Comparison of ENCODE assay signal across 8 mouse cellular contexts in the genomic region with DNA sequence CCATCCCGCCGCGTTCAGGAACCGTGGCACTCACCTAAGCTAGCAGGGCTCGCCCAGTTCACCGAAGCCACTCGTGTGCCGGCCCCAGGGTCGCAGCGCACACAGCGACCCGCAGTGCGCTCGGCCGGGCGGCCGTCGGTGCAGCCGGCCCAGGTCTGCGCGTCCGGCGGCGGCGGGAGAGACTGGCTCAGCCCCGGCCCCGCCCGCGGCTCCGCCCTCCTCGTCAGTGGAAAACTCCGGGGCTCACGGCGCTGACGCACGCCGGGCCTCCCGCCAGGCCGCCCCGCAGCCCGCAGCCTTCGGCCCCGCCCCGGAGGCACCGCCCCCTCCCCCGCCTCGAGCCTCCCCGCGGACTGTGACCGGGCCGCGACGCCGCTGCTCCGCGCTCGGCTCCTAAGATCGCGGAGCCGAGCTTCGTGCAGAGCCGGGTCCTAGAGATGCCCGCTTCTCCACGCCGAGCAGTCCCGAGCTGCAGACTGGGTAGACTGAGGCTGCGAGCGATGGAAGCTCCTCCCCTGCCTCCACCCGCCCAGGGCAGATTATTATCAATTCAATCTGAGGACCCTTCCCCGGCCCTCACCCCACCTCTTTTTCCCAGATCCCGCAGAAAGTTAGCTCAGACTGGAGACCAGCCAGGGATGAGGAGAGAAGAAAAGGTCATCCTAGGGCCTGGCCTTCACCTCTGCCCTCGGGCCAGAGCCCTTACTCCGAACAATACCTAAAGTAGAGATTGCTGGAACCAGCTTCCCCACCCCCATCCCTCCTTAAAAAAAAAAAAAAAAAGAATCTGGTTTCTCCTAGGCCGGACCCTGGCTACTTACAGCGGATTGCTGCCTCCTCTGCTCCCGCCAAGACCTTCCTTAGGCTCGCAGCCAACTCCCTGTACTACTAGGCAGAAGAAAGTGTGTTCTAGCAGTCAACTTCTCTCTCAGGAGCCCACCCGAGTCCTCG. TPM values are rescaled to one million over a fixed set of nuclear protein-coding genes. Genes with fewer than 3 reads are reported as not detected.
A peak's percentile ranks its signal among the peaks of the same experiment; 100 is the strongest.
DNase-seq lines count a peak whose midpoint lies in the region; ATAC-seq and TF ChIP-seq lines count a peak whose summit lies in the region.

No protein-coding gene starts in this region.

- DNase-seq in Patski (ENCODE audit: low read depth, low spot score), result no peak
- DNase-seq in cerebellum, adult 9-10 months, result peak; percentile 75
- DNase-seq in frontal cortex, postnatal 10 days (ENCODE audit: low spot score in 2 of 2), result peak; percentile 70 to 79
- DNase-seq in left cerebral cortex, adult 2 months (ENCODE audit: extremely low spot score in 1 of 2, low spot score in 2 of 2), result peak; percentile 88 to 93
- peak; percentile 55 for DNase-seq in retina, postnatal 7 days (ENCODE audit: low read depth, low spot score)
- DNase-seq in urinary bladder, adult 18-20 months (ENCODE audit: low spot score in 2 of 2), result peak; percentile 82 to 90

- POLR2A ChIA-PET in Patski (lab: Charles Lee), result interaction anchor here (0.7 kb wide), 2 partner anchors 22 to 402 kb away, joined by 3 to 6 read pairs; no protein-coding TSS in a partner anchor

- no peaks in the 10 kb centered on the region for H3K36me3 ChIP-seq in hindbrain, embryonic 12.5 days
- H3K36me3 ChIP-seq in macrophage (ENCODE audit: inconsistent target), result no peaks in the 10 kb centered on the region

- peak overlapping the region; percentile 57 for H3K9ac ChIP-seq in hindbrain, embryonic 12.5 days

- no peaks in the 10 kb centered on the region for H3K27me3 ChIP-seq in Patski
- H3K27me3 ChIP-seq in hindbrain, embryonic 12.5 days, result peaks cover 26% of the 10 kb centered on the region

- peak overlapping the region; percentile 48; the same call in 1 of the 2 replicates for H3K27ac ChIP-seq in hindbrain, embryonic 12.5 days
- peak overlapping the region; percentile 96 for H3K27ac ChIP-seq in left cerebral cortex, adult 2 months
- H3K27ac ChIP-seq in macrophage, result no peak overlapping the region

- no peaks in the 10 kb centered on the region for H3K9me3 ChIP-seq in hindbrain, embryonic 12.5 days (replicated peaks)

- H3K4me2 ChIP-seq in hindbrain, embryonic 12.5 days (replicated peaks), result peak overlapping the region; percentile 87

- TF ChIP-seq CTCF in Patski (IDR thresholded peaks at IDR 0.05), result no peak
- TF ChIP-seq CTCF in left cerebral cortex, adult 2 months (IDR thresholded peaks at IDR 0.05), result no peak

- H3K4me3 ChIP-seq in hindbrain, embryonic 12.5 days, result peak overlapping the region; percentile 60
- peak overlapping the region; percentile 82 for H3K4me3 ChIP-seq in left cerebral cortex, adult 2 months
- peak overlapping the region; percentile 47 for H3K4me3 ChIP-seq in macrophage (ENCODE audit: inconsistent target)

- in situ Hi-C loops in Patski (cut with MboI; ENCODE audit: low pct_unique_long_range_greater_than_20kb), result no loop called here

- under 1% methylated on average over 51 of the region's 79 CpGs for WGBS in hindbrain, embryonic 12.5 days
- 6% methylated on average over 70 of the region's 79 CpGs for WGBS in macrophage (ENCODE audit: missing documents)

- peaks cover 46% of the 10 kb centered on the region for H3K4me1 ChIP-seq in hindbrain, embryonic 12.5 days

- H3K79me2 ChIP-seq in macrophage (ENCODE audit: inconsistent target), result peaks cover 43% of the 10 kb centered on the region

- ATAC-seq in Patski, result peak; percentile 71
- peak; percentile 73 for ATAC-seq in hindbrain, embryonic 12.5 days (ENCODE audit: low FRiP score)

- intact Hi-C loops in left cerebral cortex, adult 2 months (cut with DNase I), result loop anchor here (1.0 kb wide), 1 partner anchor 27 kb away; no protein-coding TSS in a partner anchor

- CTCF ChIA-PET in Patski (lab: Charles Lee), result interaction anchor here (0.8 kb wide), 1 partner anchor 10 kb away, joined by 4 read pairs; no protein-coding TSS in a partner anchor

RNA-seq across cellular contexts. Expression of a gene that starts 0.6 kb away (rescaled TPM):
- polyA plus RNA-seq in Patski (2021) (18.8 TPM), macrophage (2018) (5.0 to 8.4 TPM (median 8.0 TPM) in 3 replicates)
- 2.6 and 2.8 TPM in 2 replicates for polyA plus RNA-seq in hindbrain, embryonic 12.5 days (2016; fragmentation: Nextera tagmentation; extraction: Ambion mirVana)
- 10 to 100 TPM; 28.7 to 31.3 TPM for total RNA-seq in left cerebral cortex, adult 2 months (2021)
- 100 to 1,000 TPM in 15 of 26 experiments, 10 to 100 TPM in 10, 1 to 10 TPM in 1; 10.0 to 493 (median 150) TPM for total RNA-seq in macrophage (2018; cell fraction: chromatin; rRNA removed)
- total RNA-seq in macrophage (2018; cell fraction: cytosol; rRNA removed), result 100 to 1,000 TPM in 12 of 26 experiments, 10 to 100 TPM in 13, 1 to 10 TPM in 1; 8.5 to 831 (median 91.1) TPM
- 100 to 1,000 TPM in 18 of 26 experiments, 10 to 100 TPM in 8; 12.4 to 779 (median 246) TPM for total RNA-seq in macrophage (2018; cell fraction: nucleus; rRNA removed)

RNA-seq across cellular contexts. Expression of a gene that starts 39.5 kb away (rescaled TPM):
- polyA plus RNA-seq in Patski (2021) (0.04 TPM), macrophage (2018) (not detected in 3 replicates)
- 0.04 and 0.17 TPM in 2 replicates for polyA plus RNA-seq in hindbrain, embryonic 12.5 days (2016; fragmentation: Nextera tagmentation; extraction: Ambion mirVana)
- total RNA-seq in left cerebral cortex, adult 2 months (2021), result under 1 TPM; 0.14 to 0.20 TPM
- total RNA-seq in macrophage (2018; cell fraction: chromatin; rRNA removed), result not detected
- total RNA-seq in macrophage (2018; cell fraction: cytosol; rRNA removed), result not detected
- total RNA-seq in macrophage (2018; cell fraction: nucleus; rRNA removed), result not detected

RNA-seq across cellular contexts. Expression of a gene that starts 46.5 kb away (rescaled TPM):
- polyA plus RNA-seq in Patski (2021) (0.64 TPM), macrophage (2018) (0.05 to 0.09 TPM (median 0.06 TPM) in 3 replicates)
- 1.1 and 1.5 TPM in 2 replicates for polyA plus RNA-seq in hindbrain, embryonic 12.5 days (2016; fragmentation: Nextera tagmentation; extraction: Ambion mirVana)
- total RNA-seq in left cerebral cortex, adult 2 months (2021), result under 1 TPM; 0.45 to 0.77 TPM
- 1 to 10 TPM in 15 of 26 experiments, under 1 TPM in 11; 0.25 to 7.3 (median 1.7) TPM for total RNA-seq in macrophage (2018; cell fraction: chromatin; rRNA removed)
- total RNA-seq in macrophage (2018; cell fraction: cytosol; rRNA removed), result 1 to 10 TPM in 4 of 26 experiments, under 1 TPM in 22; 0.03 to 1.3 (median 0.32) TPM
- total RNA-seq in macrophage (2018; cell fraction: nucleus; rRNA removed), result 1 to 10 TPM in 13 of 26 experiments, under 1 TPM in 13; 0.27 to 4.3 (median 0.97) TPM

RNA-seq across cellular contexts. Expression of a gene that starts 46.5 kb away (rescaled TPM):
- 24.1 TPM for polyA plus RNA-seq in Patski (2021)
- polyA plus RNA-seq in hindbrain, embryonic 12.5 days (2016; fragmentation: Nextera tagmentation; extraction: Ambion mirVana), result 22.4 and 24.0 TPM in 2 replicates
- total RNA-seq in left cerebral cortex, adult 2 months (2021), result 10 to 100 TPM; 30.7 to 38.0 TPM
- total RNA-seq in macrophage (2018; cell fraction: chromatin; rRNA removed), result 10 to 100 TPM in 11 of 26 experiments, 1 to 10 TPM in 15; 1.7 to 16.2 (median 8.2) TPM
- 10 to 100 TPM in 14 of 26 experiments, 1 to 10 TPM in 12; 4.2 to 15.1 (median 10.6) TPM for total RNA-seq in macrophage (2018; cell fraction: cytosol; rRNA removed)
- 10 to 100 TPM in 9 of 26 experiments, 1 to 10 TPM in 17; 2.4 to 24.8 (median 6.7) TPM for total RNA-seq in macrophage (2018; cell fraction: nucleus; rRNA removed)
- 5.6 to 12.2 TPM (median 9.6 TPM) in 3 replicates for polyA plus RNA-seq in macrophage (2018)
